Mouse (Mus musculus): Measurements from ENCODE around the gene Rmi1. TPM values are rescaled to one million over a fixed set of nuclear protein-coding genes. Genes with fewer than 3 reads are reported as not detected.
A peak's percentile ranks its signal among the peaks of the same experiment; 100 is the strongest.
"Not testable (repeated sequence)": the region's sequence is repeated elsewhere in the genome, so short reads cannot be mapped to it uniquely, and the experiment has no call there.

The Rmi1 gene
- total RNA-seq (2015) (38.1 and 39.8 TPM in 2 replicates), total RNA-seq (2017) (17.7 and 27.0 TPM in 2 replicates)

GRCm38 (mm10) chr13:58402003-58402743, at the start of gene Rmi1:
Rmi1 (plus strand) TSS chr13:58402248.
- ATAC-seq (replicated peaks; ENCODE audit: poor library complexity): peak; percentile 82

DNA sequence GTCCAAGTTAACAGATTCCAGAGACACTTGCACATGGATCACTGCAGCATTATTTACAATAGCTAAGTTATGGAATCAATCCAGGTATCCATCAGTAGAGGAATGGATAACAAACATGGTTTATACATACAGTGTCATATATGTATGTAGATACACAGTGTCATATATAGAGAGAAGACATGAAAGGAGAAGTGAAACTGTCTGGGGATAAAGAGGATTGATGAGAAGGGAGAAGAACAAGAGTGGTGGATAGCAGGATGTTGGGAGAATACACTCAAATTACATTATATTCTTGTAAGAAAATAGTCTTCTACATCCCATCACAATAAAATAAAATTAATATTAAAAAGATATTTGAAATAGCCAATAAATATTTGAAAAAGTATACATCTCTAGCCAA, 49.1 kb upstream of the Rmi1 start:
- ATAC-seq (replicated peaks; ENCODE audit: poor library complexity): no peak

DNA sequence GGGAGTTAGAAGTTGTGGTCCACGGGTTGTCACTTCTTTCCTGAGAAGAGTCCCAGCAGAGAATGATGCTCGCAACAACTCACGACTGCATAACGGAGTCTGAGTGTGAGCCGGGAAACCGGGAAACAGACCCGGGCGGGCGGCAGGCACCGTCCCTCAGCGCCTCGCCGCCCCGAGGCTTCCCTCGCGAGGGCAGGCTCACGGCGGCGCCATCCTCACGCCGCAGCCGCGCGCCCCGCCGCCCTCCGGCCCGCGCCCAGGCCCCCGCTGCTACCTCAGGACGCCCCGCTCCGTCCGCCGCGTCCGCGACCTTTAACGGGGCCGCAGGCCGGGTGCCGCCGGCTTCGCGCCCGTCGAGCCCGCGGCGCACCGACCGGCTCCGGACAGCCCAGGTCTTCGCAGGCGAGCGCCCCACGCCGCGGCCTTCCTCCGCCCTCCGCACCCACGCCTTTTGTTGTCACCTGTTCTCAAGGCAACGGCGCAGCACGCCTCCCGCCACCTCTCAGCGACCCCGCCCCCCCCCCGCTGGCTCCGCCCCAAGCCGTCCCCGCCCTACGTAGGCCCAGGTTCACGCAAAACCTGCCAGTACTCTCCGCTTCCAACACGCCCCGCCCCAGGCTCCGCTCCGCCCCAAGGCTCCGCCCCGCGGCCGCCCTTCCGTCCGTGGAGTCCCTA, 43.3 kb upstream of the Rmi1 start, which contains the start of gene Kif27:
Gene Kif27 (minus strand): TSS at position 494 of the 675 bp plus-strand sequence.
- ATAC-seq (replicated peaks; ENCODE audit: poor library complexity): peak; percentile 99

- peak; percentile 54 for ATAC-seq (replicated peaks; ENCODE audit: poor library complexity)
These were observed 42.8 kb upstream of the Rmi1 start for GRCm38 (mm10) chr13:58359304-58359653.

DNA sequence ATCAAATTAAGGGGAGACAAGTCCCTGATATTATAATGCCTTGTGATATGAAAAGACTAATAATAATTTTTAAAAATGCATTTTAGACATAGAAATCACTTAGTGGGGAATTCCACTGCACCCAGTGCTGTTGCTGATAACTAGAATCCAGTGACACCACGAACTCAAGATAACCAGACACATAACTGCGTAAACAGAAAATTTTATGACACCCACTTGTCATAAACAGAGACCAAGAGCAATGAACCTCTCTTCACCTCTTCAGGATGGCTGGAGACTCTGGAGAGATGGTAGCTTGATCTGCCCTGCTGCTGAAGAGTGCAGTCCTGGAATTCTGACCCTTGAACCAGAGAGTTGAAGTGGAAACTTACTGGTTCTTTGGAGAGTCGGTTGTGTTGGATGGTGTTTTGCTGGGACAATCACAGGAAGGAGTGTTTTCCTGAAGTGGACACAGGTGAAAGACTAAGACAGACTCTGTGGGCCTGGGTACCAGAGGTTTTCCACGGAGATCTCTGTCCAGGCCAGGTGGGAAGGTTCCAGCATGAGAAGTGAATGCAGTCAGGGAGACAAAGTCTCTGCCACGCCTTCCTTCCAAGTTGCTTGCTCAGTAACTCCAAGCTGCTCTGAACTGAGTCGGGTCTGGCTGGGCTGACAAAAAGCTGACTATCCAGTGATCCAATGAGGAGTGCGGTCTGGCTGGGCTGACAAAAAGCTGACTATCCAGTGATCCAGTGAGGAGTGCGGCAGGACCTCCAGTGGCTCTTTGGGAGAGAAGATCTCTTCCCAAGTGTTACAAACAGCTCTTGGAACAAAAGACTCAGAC, 37.5 kb upstream of the Rmi1 start:
- peak; percentile 65 for ATAC-seq (replicated peaks; ENCODE audit: poor library complexity)

GRCm38 (mm10) chr13:58365179-58365578, 36.9 kb upstream of the Rmi1 start:
- not testable (repeated sequence) for ATAC-seq (replicated peaks; ENCODE audit: poor library complexity)

DNA sequence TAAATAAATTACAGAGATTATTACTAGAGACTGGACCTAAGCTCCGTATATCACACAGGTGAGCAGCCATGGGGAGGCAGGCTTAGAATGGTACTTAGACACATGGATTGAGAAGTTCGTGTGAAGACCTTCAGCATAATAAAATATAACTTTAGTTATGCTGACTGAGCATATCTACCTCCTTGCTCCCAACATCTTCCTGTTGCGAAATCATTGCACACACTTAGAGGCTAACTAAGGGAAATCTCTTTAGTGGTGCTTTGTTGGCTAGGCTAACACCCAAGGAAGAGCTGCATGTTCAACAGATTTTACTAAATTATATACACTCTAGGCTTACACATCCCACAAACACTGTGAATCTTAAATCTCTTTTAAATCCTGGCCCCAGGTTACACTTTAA, 35.7 kb upstream of the Rmi1 start:
- ATAC-seq (replicated peaks; ENCODE audit: poor library complexity): 0 out of 2 replicates have a peak, but pooled peaks have one; percentile 42

GRCm38 (mm10) chr13:58367641-58368040, 34.4 kb upstream of the Rmi1 start:
- ATAC-seq (replicated peaks; ENCODE audit: poor library complexity): no peak

DNA sequence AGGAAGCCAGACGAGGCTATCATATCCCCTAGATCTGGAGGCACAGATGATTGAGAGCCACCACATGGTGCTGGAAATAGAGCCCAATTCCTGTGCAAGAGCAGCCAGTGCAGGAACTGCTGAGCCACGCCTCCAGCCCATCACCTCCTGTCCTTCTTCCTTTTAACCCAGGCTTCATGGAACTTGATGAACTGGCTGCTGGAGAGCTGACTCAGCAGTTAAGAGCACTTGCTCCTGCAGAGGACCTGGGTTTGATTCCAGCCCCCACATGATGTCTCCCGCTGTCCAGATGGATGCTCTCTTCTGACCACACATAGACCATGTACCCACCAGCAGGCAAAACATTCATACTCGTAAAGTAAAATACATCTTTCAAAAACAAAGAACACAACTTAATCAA, 33.2 kb upstream of the Rmi1 start:
- ATAC-seq (replicated peaks; ENCODE audit: poor library complexity): no peak

DNA sequence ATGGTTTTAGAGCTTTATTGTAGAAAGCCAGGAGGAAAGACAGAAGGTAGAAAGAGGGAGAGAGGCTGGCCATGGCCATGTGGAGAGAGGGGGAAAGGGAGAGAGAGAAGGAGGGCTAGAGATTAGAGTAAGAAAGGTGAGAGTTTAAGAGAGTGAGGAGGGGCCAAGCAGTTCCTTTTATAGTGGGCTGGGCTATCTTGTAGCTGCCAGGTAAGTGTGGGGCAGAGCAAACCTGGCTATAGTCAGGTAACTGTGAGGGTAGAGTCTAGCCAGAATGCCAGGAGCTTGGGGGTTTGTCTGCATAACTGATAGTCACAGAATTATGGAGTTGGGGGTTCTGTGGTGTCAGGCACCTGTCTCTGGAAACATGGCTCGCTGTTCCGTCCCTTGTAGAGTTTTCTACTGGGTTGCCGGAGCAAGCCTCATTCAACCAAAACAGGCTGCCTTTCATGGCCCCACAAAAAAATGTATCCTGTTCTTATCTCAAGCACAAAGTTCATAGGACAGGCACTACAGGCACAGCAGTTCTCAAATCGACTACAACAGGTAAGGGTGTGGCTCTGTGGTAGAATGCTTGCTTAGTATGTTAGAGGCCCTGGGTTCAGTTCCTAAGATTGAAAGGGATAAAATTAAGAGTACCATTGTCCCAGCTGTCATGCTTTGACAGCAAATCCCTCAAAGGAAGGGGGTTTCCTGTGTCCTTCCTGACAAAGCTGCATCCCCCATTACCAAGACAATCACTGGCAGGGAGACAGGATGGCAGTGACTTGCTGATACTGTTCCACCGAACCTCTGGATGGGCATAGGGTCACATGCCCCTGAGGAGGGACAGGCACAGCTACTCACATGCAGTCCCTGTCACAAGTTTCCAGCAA, 29.5 kb upstream of the Rmi1 start:
- no peak for ATAC-seq (replicated peaks; ENCODE audit: poor library complexity)

DNA sequence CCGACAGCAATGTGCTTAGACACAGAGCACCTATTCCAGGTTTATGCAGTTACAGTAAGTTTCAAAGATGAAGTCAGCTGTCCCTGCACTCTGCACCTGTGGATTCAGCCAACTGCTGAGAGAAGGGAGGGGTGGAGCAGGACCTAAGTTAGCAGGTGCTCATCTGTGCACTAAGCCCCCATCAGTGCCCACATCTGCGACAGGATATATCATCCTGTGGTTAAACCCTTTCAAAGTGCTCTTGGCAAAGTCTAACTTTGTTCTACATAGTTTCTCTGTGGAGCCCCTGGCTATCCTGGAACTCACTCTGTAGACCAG, 28.9 kb upstream of the Rmi1 start:
- no peak for ATAC-seq (replicated peaks; ENCODE audit: poor library complexity)

GRCm38 (mm10) chr13:58384371-58384770, 17.7 kb upstream of the Rmi1 start:
- ATAC-seq (replicated peaks; ENCODE audit: poor library complexity): no peak

DNA sequence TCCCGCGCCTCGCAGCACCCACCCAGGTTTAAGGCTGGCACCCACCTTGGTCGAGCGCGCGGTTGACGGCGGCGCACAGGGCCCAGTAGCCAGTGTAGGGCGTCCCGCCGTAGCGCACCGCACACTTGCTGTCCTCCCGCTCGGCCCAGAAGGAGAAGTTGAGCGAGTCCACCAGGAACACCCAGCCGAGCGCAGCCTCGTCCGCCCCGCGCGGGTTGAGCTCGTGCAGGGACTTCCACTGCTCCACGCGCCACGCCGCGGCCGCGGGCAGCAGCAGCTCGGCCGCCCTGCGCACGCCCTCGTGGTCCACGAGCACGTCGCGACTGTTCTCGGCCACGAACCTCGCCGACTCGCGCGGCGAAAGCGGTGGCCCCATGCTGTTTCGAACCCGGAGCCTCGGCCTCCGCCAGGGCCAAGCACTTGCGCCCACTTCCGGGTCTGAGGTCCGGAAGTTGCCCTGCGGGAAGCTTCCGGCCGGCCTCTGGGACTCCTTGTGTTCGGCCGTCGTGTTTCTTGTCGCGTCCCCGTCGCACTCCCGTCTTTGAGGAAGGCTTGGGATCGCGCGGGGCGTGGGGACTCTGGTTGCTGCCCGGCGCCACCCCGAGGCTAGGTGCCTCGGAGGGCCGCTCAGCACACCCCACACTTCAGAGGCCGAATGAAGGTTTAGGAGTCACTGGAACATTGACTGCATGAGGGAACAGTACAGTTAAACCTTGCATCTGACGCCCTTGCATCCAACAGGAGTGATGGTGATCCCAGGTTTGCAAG, 17.1 kb upstream of the Rmi1 start, which contains the start of gene 2210016F16Rik:
Gene 2210016F16Rik (minus strand): TSS at position 447 of the 768 bp plus-strand sequence.
- peak; percentile 60 for ATAC-seq (replicated peaks; ENCODE audit: poor library complexity)

DNA sequence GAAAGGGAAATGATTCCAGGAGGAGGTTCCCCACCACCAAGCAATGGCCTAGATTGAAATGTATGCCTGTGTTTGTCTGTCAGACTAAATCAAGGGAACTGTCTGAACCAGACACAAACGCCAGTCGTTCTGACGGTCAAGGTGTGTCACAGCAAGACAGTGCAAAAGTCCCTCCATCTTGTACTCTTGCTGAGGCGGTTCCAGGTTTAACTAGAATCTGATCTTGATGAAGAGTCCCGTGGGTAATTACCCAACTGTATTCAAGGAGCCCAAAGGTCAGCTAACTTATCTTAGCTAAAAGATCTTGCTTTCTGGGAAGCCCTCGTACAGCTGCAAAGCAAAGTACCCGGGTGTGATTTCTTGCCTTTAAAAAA, 16.5 kb upstream of the Rmi1 start:
- no peak for ATAC-seq (replicated peaks; ENCODE audit: poor library complexity)

DNA sequence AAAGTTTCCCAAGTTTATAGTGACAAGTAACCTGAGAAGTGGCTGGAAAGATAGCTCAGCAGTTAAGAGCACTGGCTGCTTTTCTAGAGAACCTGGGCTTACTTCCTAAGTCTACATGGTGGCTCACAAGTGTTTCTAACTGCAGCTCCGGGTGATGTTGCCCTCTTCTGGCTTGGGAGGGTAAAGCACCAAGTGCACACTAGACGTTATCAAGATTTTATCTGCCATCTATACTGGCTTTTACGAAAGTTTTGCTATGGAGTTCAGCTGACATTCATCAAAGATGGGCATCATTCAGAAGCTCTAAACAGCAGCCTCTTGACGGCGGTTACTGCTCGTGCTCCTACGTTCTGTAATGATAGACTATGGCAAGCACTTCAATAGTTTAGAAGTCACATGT, 14.1 kb upstream of the Rmi1 start:
- ATAC-seq (replicated peaks; ENCODE audit: poor library complexity): peak; percentile 78

GRCm38 (mm10) chr13:58388379-58388778, 13.7 kb upstream of the Rmi1 start:
- no peak for ATAC-seq (replicated peaks; ENCODE audit: poor library complexity)

DNA sequence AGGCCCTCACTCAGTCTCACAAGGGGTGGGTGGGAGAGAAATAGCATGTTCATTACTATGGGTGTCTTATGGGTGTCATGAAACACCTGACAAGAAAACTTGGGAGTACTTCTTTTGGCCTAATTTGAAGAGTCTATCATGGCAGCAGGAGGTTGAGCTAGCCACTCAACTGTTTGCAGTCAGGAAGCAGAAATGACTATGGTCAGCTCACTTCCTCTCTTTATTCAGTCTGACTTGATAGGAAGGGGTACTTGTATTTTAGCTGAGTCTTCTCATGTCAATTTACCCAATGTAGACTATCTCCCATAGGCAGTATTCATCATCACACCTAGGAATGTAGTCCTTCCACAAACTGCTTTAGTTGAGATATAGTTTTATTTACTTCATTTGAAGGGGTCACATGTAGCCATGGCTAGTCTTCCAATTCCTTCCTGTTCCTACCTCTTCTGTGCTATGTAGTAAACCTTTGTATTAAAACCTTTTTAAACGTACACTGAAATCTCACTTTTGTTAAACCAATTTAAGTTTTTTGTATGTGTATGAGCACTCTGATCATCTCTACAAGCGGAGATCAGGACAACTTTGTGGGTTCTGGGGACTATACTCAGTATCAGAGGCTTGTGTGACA, 12.6 kb upstream of the Rmi1 start:
- ATAC-seq (replicated peaks; ENCODE audit: poor library complexity): no peak; the same call in 1 of the 2 replicates

DNA sequence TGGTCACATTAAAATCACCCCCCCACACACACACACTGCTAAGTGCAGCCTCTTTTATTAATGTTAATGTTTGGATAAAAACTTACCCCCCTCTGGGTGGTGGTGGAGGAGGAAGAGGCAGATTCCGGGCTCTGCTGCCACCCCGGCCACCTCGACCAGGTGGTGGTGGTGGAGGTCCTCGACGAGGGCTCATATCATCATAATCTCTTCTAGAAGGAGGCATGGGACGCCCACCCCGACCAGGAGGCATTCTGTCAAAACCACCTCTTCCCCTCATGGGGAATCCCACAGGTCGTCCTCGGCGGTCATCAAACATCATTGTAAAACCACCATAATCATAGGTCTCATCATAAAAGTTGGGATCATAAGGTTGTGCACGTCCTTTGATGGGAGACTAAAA, 7.7 kb upstream of the Rmi1 start:
- not testable (repeated sequence) for ATAC-seq (replicated peaks; ENCODE audit: poor library complexity)

DNA sequence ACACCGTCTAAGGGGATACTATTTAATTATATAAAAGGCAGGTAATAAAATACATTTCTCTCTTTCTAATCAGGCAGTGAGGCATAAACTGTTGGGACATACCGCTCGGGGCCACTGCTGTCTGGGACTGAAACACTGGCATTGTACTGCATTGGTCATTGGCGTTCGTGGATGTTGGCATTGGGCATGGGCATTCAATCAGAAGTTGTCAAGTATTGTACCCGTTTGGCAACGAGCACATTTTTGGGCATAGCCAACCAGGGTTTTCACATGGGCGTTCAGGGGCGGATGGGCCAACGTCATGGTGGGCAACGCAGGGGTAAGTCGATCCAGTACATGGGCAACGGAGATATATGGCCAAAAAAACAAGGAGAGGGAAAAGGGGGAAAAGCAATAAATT, 4.4 kb upstream of the Rmi1 start:
- no peak for ATAC-seq (replicated peaks; ENCODE audit: poor library complexity)
